Mouse (Mus musculus): Measurements from ENCODE around the gene Timd2. TPM values are rescaled to one million over a fixed set of nuclear protein-coding genes. Genes with fewer than 3 reads are reported as not detected.

The Timd2 gene
- 0.11 TPM in 1 of 2 replicates, not detected in the other for polyA plus RNA-seq (2015; fragmentation: Nextera tagmentation; extraction: Ambion mirVana)

GRCm38 (mm10) chr11:46706664-46707356 is at the start of gene Timd2:
Timd2 (minus strand) TSS chr11:46707061.

DNA sequence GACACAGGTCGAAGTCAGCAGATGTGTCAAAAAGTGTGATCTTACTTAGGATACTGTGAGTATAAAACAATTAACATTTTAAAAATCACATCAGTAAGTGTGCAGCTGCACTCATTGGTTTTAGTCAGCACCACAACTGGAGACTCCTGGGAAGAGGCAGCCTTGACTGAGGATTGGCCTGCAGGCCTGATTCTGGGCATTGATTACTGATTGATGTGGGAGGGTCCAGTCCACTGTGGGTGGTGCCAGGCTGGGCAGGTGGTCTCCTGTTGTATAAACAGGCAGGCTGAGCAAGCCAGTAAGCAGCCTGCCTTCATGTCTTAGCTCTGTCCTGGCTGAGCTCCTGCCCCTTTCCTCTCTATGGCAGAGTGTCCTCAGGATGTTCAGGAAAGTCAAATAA is 28.2 kb upstream of the Timd2 start, which contains the start of gene Havcr1:
Gene Havcr1 (plus strand): TSS at position 5 of the 400 bp plus-strand sequence.

DNA sequence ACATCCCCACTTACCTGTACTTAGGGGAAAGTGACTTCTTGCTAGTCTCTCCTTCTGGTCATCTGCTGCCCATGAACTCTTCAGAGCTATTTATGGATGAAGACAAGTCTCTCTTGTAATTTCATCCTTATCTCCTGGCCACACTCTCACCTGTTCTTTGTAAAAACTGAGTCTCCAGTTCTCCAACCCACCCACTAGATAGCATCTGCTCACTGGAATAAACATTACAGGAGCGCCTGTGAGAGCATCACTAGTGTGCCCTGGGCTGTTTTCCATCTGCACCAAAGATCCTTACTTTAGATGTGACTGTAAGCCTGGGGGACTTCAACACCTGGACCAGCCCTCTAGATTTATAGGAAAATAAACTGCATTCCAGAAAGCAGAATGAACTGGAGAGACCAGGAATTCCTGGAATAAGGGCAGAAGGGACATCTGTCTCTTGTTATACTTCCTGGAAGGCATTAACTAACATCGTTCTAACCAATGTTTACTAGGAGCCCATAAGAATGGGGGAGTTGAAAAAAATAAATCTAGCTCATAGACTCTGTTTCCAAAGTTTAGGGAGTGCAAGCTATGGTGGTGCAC is 77.6 kb downstream of the Timd2 start, which contains the start of gene Dppa1:
Gene Dppa1 (minus strand): TSS at position 51 of the 585 bp plus-strand sequence.

Other genes starting within 250 kb of the Timd2 start
- not detected in 2 replicates for gene Gm12169, start 182.8 kb downstream of the Timd2 start, polyA plus RNA-seq (2015; fragmentation: Nextera tagmentation; extraction: Ambion mirVana)
- gene BC053393, start 135.5 kb downstream of the Timd2 start, polyA plus RNA-seq (2015; fragmentation: Nextera tagmentation; extraction: Ambion mirVana) = not detected in 2 replicates
- not detected in 2 replicates for gene Dppa1, start 77.8 kb downstream of the Timd2 start, polyA plus RNA-seq (2015; fragmentation: Nextera tagmentation; extraction: Ambion mirVana)
- not detected in 2 replicates for gene Havcr1, start 28.0 kb upstream of the Timd2 start, polyA plus RNA-seq (2015; fragmentation: Nextera tagmentation; extraction: Ambion mirVana)
- gene Timd4, start 103.7 kb upstream of the Timd2 start, polyA plus RNA-seq (2015; fragmentation: Nextera tagmentation; extraction: Ambion mirVana) = 0.88 and 3.6 TPM in 2 replicates